ENCODE assay signal across 23 mouse cellular contexts in genomic region chr6:90755613-90755941, GRCm38 (mm10).
A peak's percentile ranks its signal among the peaks of the same experiment; 100 is the strongest.
DNase-seq lines count a peak whose midpoint lies in the region; ATAC-seq and TF ChIP-seq lines count a peak whose summit lies in the region.
"Had no signal": no experiment of that assay in that cellular context is flagged by ENCODE, and none has a peak within 500 bp of the region (broad histone marks: within the 10 kb centered on the region; RNA-seq: fewer than 3 reads in every experiment).

No protein-coding gene starts in this region.

- intact Hi-C loops in gastrocnemius, adult 2 months (cut with DNase I), result no loop called here

- no peaks in the 10 kb centered on the region for H3K27me3 ChIP-seq in megakaryocyte, embryonic 14.5 days (replicated peaks)
- H3K27me3 ChIP-seq: embryonic facial prominence, embryonic 13.5 days; forebrain, embryonic 12.5 days; forebrain, embryonic 15.5 days; hindbrain, embryonic 13.5 days; intestine, embryonic 15.5 days had no signal

- no peak for ATAC-seq in megakaryocyte, adult 5-6 weeks (ENCODE audit: poor library complexity, severe bottlenecking)
- ATAC-seq in monocyte, adult 5-6 weeks (replicated peaks; ENCODE audit: insufficient number of reproducible peaks, low FRiP score, low TSS enrichment, poor library complexity, severe bottlenecking), result no peak
- ATAC-seq: forebrain, embryonic 15.5 days; hindbrain, embryonic 16.5 days had no signal

- peaks cover 46% of the 10 kb centered on the region for H3K36me3 ChIP-seq in megakaryocyte, embryonic 14.5 days (replicated peaks; ENCODE audit: low read length)
- H3K36me3 ChIP-seq: embryonic facial prominence, embryonic 10.5 days; embryonic facial prominence, embryonic 13.5 days; forebrain, embryonic 12.5 days; forebrain, embryonic 15.5 days; heart, embryonic 10.5 days; intestine, embryonic 15.5 days had no signal

- H3K4me1 ChIP-seq in megakaryocyte, embryonic 14.5 days, result peaks cover 100% of the 10 kb centered on the region
- H3K4me1 ChIP-seq: embryonic facial prominence, embryonic 13.5 days; forebrain, embryonic 15.5 days had no signal

- H3K27ac ChIP-seq in gastrocnemius, adult 2 months, result peak overlapping the region; percentile 6; the same call in 1 of the 2 replicates
- peak overlapping the region; percentile 25; the same call in 1 of the 2 replicates for H3K27ac ChIP-seq in layer of hippocampus, adult 2 months
- H3K27ac ChIP-seq: embryonic facial prominence, embryonic 10.5 days; embryonic facial prominence, embryonic 13.5 days; forebrain, embryonic 12.5 days; forebrain, embryonic 15.5 days; heart, adult 2 months; hindbrain, embryonic 10.5 days; hindbrain, embryonic 13.5 days; intestine, embryonic 15.5 days had no signal

- no peak overlapping the region for H3K4me3 ChIP-seq in gastrocnemius, adult 2 months
- no peak overlapping the region for H3K4me3 ChIP-seq in layer of hippocampus, adult 2 months
- peak overlapping the region; percentile 92 for H3K4me3 ChIP-seq in megakaryocyte, embryonic 14.5 days (replicated peaks)
- H3K4me3 ChIP-seq: embryonic facial prominence, embryonic 10.5 days; embryonic facial prominence, embryonic 13.5 days; erythroblast, embryonic 14.5 days; forebrain, embryonic 12.5 days; forebrain, embryonic 15.5 days; heart, adult 2 months; heart, embryonic 10.5 days; hindbrain, embryonic 10.5 days; hindbrain, embryonic 13.5 days; intestine, embryonic 15.5 days had no signal

- H3K9me3 ChIP-seq in megakaryocyte, embryonic 14.5 days, result no peaks in the 10 kb centered on the region
- H3K9me3 ChIP-seq: embryonic facial prominence, embryonic 10.5 days; embryonic facial prominence, embryonic 13.5 days; forebrain, embryonic 12.5 days; forebrain, embryonic 15.5 days; heart, embryonic 10.5 days; hindbrain, embryonic 10.5 days; hindbrain, embryonic 13.5 days; intestine, embryonic 15.5 days had no signal

- TF ChIP-seq CTCF in gastrocnemius, adult 2 months (IDR thresholded peaks at IDR 0.05), result no peak
- TF ChIP-seq CTCF in layer of hippocampus, adult 2 months (conservative IDR thresholded peaks at IDR 0.05), result no peak

- no peak for DNase-seq in gastrocnemius, adult 2 months
- no peak for DNase-seq in gastrocnemius, adult 8-10 months (ENCODE audit: low spot score in 2 of 2)
- DNase-seq in layer of hippocampus, adult 2 months (ENCODE audit: low spot score in 2 of 2), result no peak
- DNase-seq in layer of hippocampus, adult 18-20 months (ENCODE audit: low spot score in 2 of 2), result no peak
- DNase-seq: B cell, adult 2 months; embryo, embryonic 11 days; gastrocnemius, postnatal 14 days; heart, adult 2 months; heart, postnatal 10 days; heart, postnatal 36 days had no signal
